In genomic region chr8:105254152-105254965, GRCm38 (mm10) we compare ENCODE assay signal across 8 mouse cellular contexts. TPM values are rescaled to one million over a fixed set of nuclear protein-coding genes. Genes with fewer than 3 reads are reported as not detected.
DNase-seq lines count a peak whose midpoint lies in the region; ATAC-seq and TF ChIP-seq lines count a peak whose summit lies in the region.

No protein-coding gene starts in this region.

- peaks cover 39% of the 10 kb centered on the region for H3K36me3 ChIP-seq in embryonic facial prominence, embryonic 15.5 days
- peaks cover 29% of the 10 kb centered on the region for H3K36me3 ChIP-seq in kidney, embryonic 14.5 days (ENCODE audit: control insufficient read depth, insufficient read depth, low read length)
- peaks cover 40% of the 10 kb centered on the region for H3K36me3 ChIP-seq in limb, embryonic 15.5 days
- H3K36me3 ChIP-seq in midbrain, postnatal 0 days (ENCODE audit: insufficient read depth, low read length) = peaks cover 28% of the 10 kb centered on the region

- H3K4me2 ChIP-seq in embryonic facial prominence, embryonic 15.5 days (replicated peaks) = peak overlapping the region; percentile 92
- peak overlapping the region; percentile 99 for H3K4me2 ChIP-seq in kidney, embryonic 14.5 days (replicated peaks; ENCODE audit: low read depth, low read length)
- peak overlapping the region; percentile 75 for H3K4me2 ChIP-seq in limb, embryonic 15.5 days
- peak overlapping the region; percentile 97 for H3K4me2 ChIP-seq in midbrain, postnatal 0 days (ENCODE audit: low read depth, low read length, poor library complexity, severe bottlenecking)

- peak; percentile 80 for TF ChIP-seq CTCF in bone marrow macrophage, adult 2 months (IDR thresholded peaks at IDR 0.05; ENCODE audit: low read depth, low read length)
- TF ChIP-seq CTCF in midbrain, postnatal 0 days (IDR thresholded peaks at IDR 0.05) = peak; percentile 90

- peak overlapping the region; percentile 67 for H3K4me3 ChIP-seq in bone marrow macrophage, adult 2 months (ENCODE audit: insufficient read depth, low read length)
- peak overlapping the region; percentile 67 for H3K4me3 ChIP-seq in embryonic facial prominence, embryonic 15.5 days (replicated peaks)
- peak overlapping the region; percentile 64 for H3K4me3 ChIP-seq in kidney, embryonic 14.5 days (ENCODE audit: low read length)
- H3K4me3 ChIP-seq in limb, embryonic 15.5 days = peak overlapping the region; percentile 72
- H3K4me3 ChIP-seq in midbrain, postnatal 0 days (ENCODE audit: low read depth, low read length) = peak overlapping the region; percentile 64

- no peak overlapping the region for H3K27ac ChIP-seq in bone marrow macrophage, adult 2 months (ENCODE audit: insufficient read depth, low read depth, low read length)
- H3K27ac ChIP-seq in embryonic facial prominence, embryonic 15.5 days (replicated peaks) = peak overlapping the region; percentile 95
- peak overlapping the region; percentile 78 for H3K27ac ChIP-seq in kidney, embryonic 14.5 days (ENCODE audit: low read depth, low read length)
- H3K27ac ChIP-seq in limb, embryonic 15.5 days = peak overlapping the region; percentile 97
- peak overlapping the region; percentile 65 for H3K27ac ChIP-seq in midbrain, postnatal 0 days (ENCODE audit: low read depth, low read length)

- WGBS in embryonic facial prominence, embryonic 15.5 days = under 1% methylated on average over 74 of the region's 74 CpGs
- under 1% methylated on average over 68 of the region's 74 CpGs for WGBS in kidney, embryonic 14.5 days
- WGBS in limb, embryonic 15.5 days = under 1% methylated on average over 73 of the region's 74 CpGs
- under 1% methylated on average over 59 of the region's 74 CpGs for WGBS in midbrain, postnatal 0 days

- DNase-seq in B cell, adult 2 months = peak; percentile 93
- peak; percentile 79 to 86 for DNase-seq in heart, adult 9 months (ENCODE audit: low spot score in 2 of 2)
- peak; percentile 90 for DNase-seq in midbrain, postnatal 0 days (ENCODE audit: low spot score)
- peak; percentile 81 to 88 for DNase-seq in spleen, postnatal 14 days (ENCODE audit: low spot score in 2 of 2)

- H3K4me1 ChIP-seq in bone marrow macrophage, adult 2 months (ENCODE audit: control insufficient read depth, insufficient read depth, low read length) = peaks cover under 1% of the 10 kb centered on the region
- peaks cover 37% of the 10 kb centered on the region for H3K4me1 ChIP-seq in embryonic facial prominence, embryonic 15.5 days
- H3K4me1 ChIP-seq in kidney, embryonic 14.5 days (ENCODE audit: control insufficient read depth, insufficient read depth, low read length) = peaks cover 17% of the 10 kb centered on the region; the same call in 1 of the 2 replicates
- H3K4me1 ChIP-seq in limb, embryonic 15.5 days = peaks cover 33% of the 10 kb centered on the region
- H3K4me1 ChIP-seq in midbrain, postnatal 0 days (ENCODE audit: insufficient read depth, low read length) = peaks cover 5% of the 10 kb centered on the region; the same call in 1 of the 2 replicates

- peaks cover 20% of the 10 kb centered on the region for H3K27me3 ChIP-seq in embryonic facial prominence, embryonic 15.5 days
- H3K27me3 ChIP-seq in kidney, embryonic 14.5 days (ENCODE audit: control insufficient read depth, insufficient read depth, low read length) = peaks cover 31% of the 10 kb centered on the region
- peaks cover 30% of the 10 kb centered on the region for H3K27me3 ChIP-seq in limb, embryonic 15.5 days
- H3K27me3 ChIP-seq in midbrain, postnatal 0 days (ENCODE audit: insufficient read depth, low read length) = peaks cover 14% of the 10 kb centered on the region

- no peak for TF ChIP-seq POLR2A in bone marrow macrophage, adult 2 months (IDR thresholded peaks at IDR 0.05; ENCODE audit: borderline replicate concordance, low read depth, low read length)

- H3K9me3 ChIP-seq in embryonic facial prominence, embryonic 15.5 days (replicated peaks) = no peaks in the 10 kb centered on the region
- no peaks in the 10 kb centered on the region for H3K9me3 ChIP-seq in kidney, embryonic 14.5 days (ENCODE audit: control insufficient read depth, low read length)
- H3K9me3 ChIP-seq in limb, embryonic 15.5 days = no peaks in the 10 kb centered on the region
- no peaks in the 10 kb centered on the region for H3K9me3 ChIP-seq in midbrain, postnatal 0 days (ENCODE audit: low read length)

- peak overlapping the region; percentile 73 for H3K9ac ChIP-seq in embryonic facial prominence, embryonic 15.5 days
- H3K9ac ChIP-seq in kidney, embryonic 14.5 days (ENCODE audit: low read depth, low read length) = peak overlapping the region; percentile 74
- peak overlapping the region; percentile 64 for H3K9ac ChIP-seq in limb, embryonic 15.5 days
- H3K9ac ChIP-seq in midbrain, postnatal 0 days (replicated peaks; ENCODE audit: low read length, poor library complexity, severe bottlenecking) = peak overlapping the region; percentile 71

- peak; percentile 91 for ATAC-seq in embryonic facial prominence, embryonic 15.5 days (ENCODE audit: insufficient number of reproducible peaks, low FRiP score, low TSS enrichment, low read depth)
- ATAC-seq in kidney, embryonic 14.5 days (ENCODE audit: low FRiP score, low TSS enrichment) = peak; percentile 86
- peak; percentile 87 for ATAC-seq in limb, embryonic 15.5 days (ENCODE audit: insufficient number of reproducible peaks, low FRiP score, low TSS enrichment, low read depth)
- peak; percentile 84 for ATAC-seq in midbrain, postnatal 0 days (ENCODE audit: low FRiP score)

RNA-seq across cellular contexts. Expression of gene B3gnt9, which starts 0.6 kb away (rescaled TPM):
- polyA plus RNA-seq in bone marrow macrophage, adult 2 months (2012; ENCODE audit: insufficient read depth, insufficient read length, missing spikeins) = 1.1 and 1.6 TPM in 2 replicates
- polyA plus RNA-seq in embryonic facial prominence, embryonic 15.5 days (2015; fragmentation: Nextera tagmentation; extraction: Ambion mirVana) = 45.5 and 49.2 TPM in 2 replicates
- 6.9 and 7.3 TPM in 2 replicates for polyA plus RNA-seq in kidney, embryonic 14.5 days (2014; fragmentation: Nextera tagmentation; extraction: Ambion mirVana)
- polyA plus RNA-seq in limb, embryonic 15.5 days (2015; fragmentation: Nextera tagmentation; extraction: Ambion mirVana) = 50.7 and 50.8 TPM in 2 replicates
- 14.2 and 17.5 TPM in 2 replicates for total RNA-seq in midbrain, postnatal 0 days (2014; rRNA removed)
- polyA plus RNA-seq in midbrain, postnatal 0 days (2015; fragmentation: Nextera tagmentation; extraction: Ambion mirVana) = 9.5 and 11.5 TPM in 2 replicates

RNA-seq across cellular contexts. Expression of gene Tradd, which starts 10.1 kb away (rescaled TPM):
- 23.6 and 26.2 TPM in 2 replicates for polyA plus RNA-seq in bone marrow macrophage, adult 2 months (2012; ENCODE audit: insufficient read depth, insufficient read length, missing spikeins)
- 27.4 and 28.8 TPM in 2 replicates for polyA plus RNA-seq in embryonic facial prominence, embryonic 15.5 days (2015; fragmentation: Nextera tagmentation; extraction: Ambion mirVana)
- polyA plus RNA-seq in kidney, embryonic 14.5 days (2014; fragmentation: Nextera tagmentation; extraction: Ambion mirVana) = 13.1 and 15.7 TPM in 2 replicates
- polyA plus RNA-seq in limb, embryonic 15.5 days (2015; fragmentation: Nextera tagmentation; extraction: Ambion mirVana) = 30.8 and 38.0 TPM in 2 replicates
- total RNA-seq in midbrain, postnatal 0 days (2014; rRNA removed) = 7.5 and 8.3 TPM in 2 replicates
- polyA plus RNA-seq in midbrain, postnatal 0 days (2015; fragmentation: Nextera tagmentation; extraction: Ambion mirVana) = 7.4 and 8.0 TPM in 2 replicates

RNA-seq across cellular contexts. Expression of gene Fbxl8, which starts 10.1 kb away (rescaled TPM):
- polyA plus RNA-seq in bone marrow macrophage, adult 2 months (2012; ENCODE audit: insufficient read depth, insufficient read length, missing spikeins) = 6.5 and 6.8 TPM in 2 replicates
- polyA plus RNA-seq in embryonic facial prominence, embryonic 15.5 days (2015; fragmentation: Nextera tagmentation; extraction: Ambion mirVana) = 3.3 and 4.0 TPM in 2 replicates
- polyA plus RNA-seq in kidney, embryonic 14.5 days (2014; fragmentation: Nextera tagmentation; extraction: Ambion mirVana) = 1.5 and 1.9 TPM in 2 replicates
- 4.6 and 4.9 TPM in 2 replicates for polyA plus RNA-seq in limb, embryonic 15.5 days (2015; fragmentation: Nextera tagmentation; extraction: Ambion mirVana)
- 0.52 and 0.77 TPM in 2 replicates for total RNA-seq in midbrain, postnatal 0 days (2014; rRNA removed)
- 0.83 and 0.85 TPM in 2 replicates for polyA plus RNA-seq in midbrain, postnatal 0 days (2015; fragmentation: Nextera tagmentation; extraction: Ambion mirVana)

RNA-seq across cellular contexts. Expression of gene Hsf4, which starts 15.2 kb away (rescaled TPM):
- 4.7 and 5.0 TPM in 2 replicates for polyA plus RNA-seq in bone marrow macrophage, adult 2 months (2012; ENCODE audit: insufficient read depth, insufficient read length, missing spikeins)
- polyA plus RNA-seq in embryonic facial prominence, embryonic 15.5 days (2015; fragmentation: Nextera tagmentation; extraction: Ambion mirVana) = 0.13 and 0.33 TPM in 2 replicates
- polyA plus RNA-seq in kidney, embryonic 14.5 days (2014; fragmentation: Nextera tagmentation; extraction: Ambion mirVana) = not detected in 2 replicates
- 0.33 and 0.41 TPM in 2 replicates for polyA plus RNA-seq in limb, embryonic 15.5 days (2015; fragmentation: Nextera tagmentation; extraction: Ambion mirVana)
- total RNA-seq in midbrain, postnatal 0 days (2014; rRNA removed) = 0.33 TPM in 1 of 2 replicates, not detected in the other
- 0.43 and 0.59 TPM in 2 replicates for polyA plus RNA-seq in midbrain, postnatal 0 days (2015; fragmentation: Nextera tagmentation; extraction: Ambion mirVana)

RNA-seq across cellular contexts. Expression of gene Nol3, which starts 21.6 kb away (rescaled TPM):
- 0.23 TPM in 1 of 2 replicates, not detected in the other for polyA plus RNA-seq in bone marrow macrophage, adult 2 months (2012; ENCODE audit: insufficient read depth, insufficient read length, missing spikeins)
- 3.6 and 4.4 TPM in 2 replicates for polyA plus RNA-seq in embryonic facial prominence, embryonic 15.5 days (2015; fragmentation: Nextera tagmentation; extraction: Ambion mirVana)
- 0.85 and 1.1 TPM in 2 replicates for polyA plus RNA-seq in kidney, embryonic 14.5 days (2014; fragmentation: Nextera tagmentation; extraction: Ambion mirVana)
- 3.1 and 5.3 TPM in 2 replicates for polyA plus RNA-seq in limb, embryonic 15.5 days (2015; fragmentation: Nextera tagmentation; extraction: Ambion mirVana)
- 2.0 and 2.3 TPM in 2 replicates for total RNA-seq in midbrain, postnatal 0 days (2014; rRNA removed)
- polyA plus RNA-seq in midbrain, postnatal 0 days (2015; fragmentation: Nextera tagmentation; extraction: Ambion mirVana) = 6.5 and 8.1 TPM in 2 replicates
